Mouse (Mus musculus) T-helper 17 cell (primary cell): Measurements from ENCODE around the gene E330034G19Rik.
"Not testable (repeated sequence)": the region's sequence is repeated elsewhere in the genome, so short reads cannot be mapped to it uniquely, and the experiment has no call there.

Experiments
- in situ Hi-C, 2 experiments: fragments of 300-600 bp; cut with MboI, MseI; formaldehyde crosslinking; loops; 1 replicate in 1 of 2; 2 replicates in 1 of 2; pipeline ENCODE4 v1.15.1; 2025; ENCODE audit warnings: high pct_unique_total_duplicates in 2 of 2

Gene E330034G19Rik

GRCm38 (mm10) chr14:24347007-24347406, 54.0 kb downstream of the E330034G19Rik start:
- in situ Hi-C loops, result not testable (repeated sequence)

- in situ Hi-C loops, result no loop called here
Observed at GRCm38 (mm10) chr14:24358295-24358951, 65.4 kb downstream of the E330034G19Rik start.
